Mouse (Mus musculus): ENCODE data around the gene Ftl1.

Ftl1 gene

DNA sequence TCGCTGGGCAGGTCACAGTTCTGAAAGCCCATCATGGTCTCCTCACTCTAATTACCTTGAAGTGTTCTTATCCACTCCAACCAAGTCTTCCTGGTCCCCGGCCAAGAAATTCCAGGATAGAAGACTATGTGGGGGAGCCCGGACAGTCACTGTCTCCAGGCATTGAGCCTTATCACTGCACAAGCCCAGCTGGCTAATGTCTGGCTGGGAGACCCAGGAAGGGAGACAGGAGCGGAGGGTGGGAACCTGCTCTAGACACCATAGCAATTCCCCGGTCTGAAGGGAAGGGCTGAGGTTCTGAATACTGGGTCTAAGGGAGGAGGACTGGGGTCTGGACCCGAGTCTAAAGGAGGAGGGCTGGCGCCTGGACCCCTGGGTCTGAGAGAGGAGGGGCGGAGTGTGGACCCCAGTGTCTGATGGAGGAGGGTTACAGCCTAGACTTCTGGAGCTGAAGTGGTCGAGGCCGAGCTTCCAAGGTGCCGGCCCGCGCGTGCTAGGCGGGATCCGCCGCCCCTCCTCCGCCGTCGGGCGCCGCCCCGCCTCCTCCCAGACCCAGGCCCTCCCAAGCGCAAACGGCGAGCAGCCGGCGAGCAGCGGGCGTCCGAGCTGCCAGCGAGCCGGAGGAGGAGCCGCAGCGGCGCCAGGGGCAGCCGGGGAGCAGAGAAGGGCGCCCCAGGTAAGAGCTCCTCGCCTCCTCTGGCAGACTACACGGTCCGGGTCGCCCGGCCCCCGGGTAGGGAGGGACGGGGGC lies 46.4 kb downstream of the Ftl1 start, which contains the start of gene Ntf5:
Gene Ntf5, plus strand, starts transcription at position 583 of the 751 bp plus-strand sequence.
- no peak for DNase-seq (ENCODE audit: low spot score in 2 of 2)

DNA sequence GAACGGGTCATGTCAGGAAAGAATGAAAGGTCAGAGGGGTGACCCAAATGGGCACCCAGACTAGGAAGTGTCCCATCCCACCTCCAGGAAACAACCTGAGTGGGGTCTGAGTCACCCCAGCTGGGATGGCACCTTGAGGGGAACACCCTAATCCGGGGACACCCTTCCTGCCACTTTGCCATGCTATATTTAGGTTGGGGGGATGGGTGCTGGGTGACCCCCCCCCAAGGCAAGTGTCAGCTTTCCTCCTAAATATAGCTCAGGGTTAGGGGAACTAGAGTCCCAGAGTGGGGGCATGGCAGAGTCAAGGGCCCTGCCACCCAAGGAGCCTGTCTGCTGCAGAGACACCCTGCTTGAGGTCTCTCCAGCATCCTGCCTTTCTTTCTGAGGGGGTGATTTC lies 47.3 kb downstream of the Ftl1 start:
- DNase-seq (ENCODE audit: low spot score in 2 of 2) = no peak

DNA sequence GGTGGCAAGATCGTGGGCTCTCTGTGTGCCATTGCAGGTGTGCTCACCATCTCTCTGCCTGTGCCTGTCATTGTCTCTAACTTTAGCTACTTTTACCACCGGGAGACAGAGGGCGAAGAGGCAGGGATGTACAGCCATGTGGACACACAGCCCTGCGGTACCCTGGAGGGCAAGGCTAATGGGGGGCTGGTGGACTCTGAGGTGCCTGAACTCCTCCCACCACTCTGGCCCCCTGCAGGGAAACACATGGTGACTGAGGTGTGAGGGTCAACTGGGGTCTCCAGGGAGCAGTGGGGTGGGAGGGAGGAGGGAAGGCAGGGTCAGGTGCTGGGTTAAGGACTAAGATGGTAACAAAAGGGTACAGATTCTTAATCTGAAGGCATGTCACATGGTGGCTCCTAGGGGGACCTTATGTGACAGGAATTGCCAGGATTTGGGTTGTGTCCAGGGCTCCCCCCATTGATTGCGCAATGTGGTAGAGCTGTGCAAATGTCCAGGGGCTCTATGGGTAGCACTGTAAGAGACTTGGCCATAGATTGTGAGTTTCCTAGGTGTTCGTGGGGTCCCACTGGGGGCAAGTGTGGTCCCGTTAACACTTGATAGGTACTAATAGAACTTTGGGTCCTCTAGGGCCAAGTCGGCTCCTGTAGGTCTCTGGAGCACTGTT lies 50.1 kb downstream of the Ftl1 start:
- DNase-seq (ENCODE audit: low spot score in 2 of 2) = peak in 1 of 2 experiments; percentile 23

DNA sequence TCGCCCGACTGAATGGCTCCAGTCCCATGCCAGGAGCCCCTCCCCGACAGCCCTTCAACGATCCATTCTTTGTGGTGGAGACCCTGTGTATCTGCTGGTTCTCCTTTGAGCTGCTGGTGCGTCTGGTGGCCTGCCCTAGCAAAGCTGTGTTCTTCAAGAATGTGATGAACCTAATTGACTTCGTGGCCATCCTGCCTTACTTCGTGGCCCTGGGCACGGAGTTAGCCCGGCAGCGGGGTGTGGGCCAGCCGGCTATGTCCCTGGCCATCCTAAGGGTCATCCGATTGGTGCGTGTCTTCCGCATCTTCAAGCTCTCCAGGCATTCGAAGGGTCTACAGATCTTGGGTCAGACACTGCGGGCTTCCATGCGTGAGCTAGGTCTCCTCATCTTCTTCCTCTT lies 50.7 kb downstream of the Ftl1 start:
- no peak for DNase-seq (ENCODE audit: low spot score in 2 of 2)

DNA sequence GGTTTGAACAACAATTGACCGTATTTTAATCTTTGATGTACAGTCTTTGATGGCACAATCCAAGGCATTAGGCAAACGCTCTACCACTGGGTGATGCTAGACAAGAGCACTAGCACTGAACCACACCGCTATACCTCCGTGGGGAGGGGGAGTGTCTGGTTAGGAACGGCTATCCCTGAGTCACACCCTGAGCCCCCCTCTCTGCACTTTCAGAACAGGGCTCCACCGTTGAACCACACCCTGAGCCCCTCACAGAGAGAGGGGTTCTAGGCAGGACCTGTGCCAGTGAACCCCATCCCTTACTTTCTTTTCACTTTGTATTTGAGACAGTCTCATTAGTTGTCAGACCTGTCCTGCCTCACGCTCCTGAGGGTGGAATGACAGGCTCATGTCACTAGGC lies 51.3 kb downstream of the Ftl1 start:
- no peak for DNase-seq (ENCODE audit: low spot score in 2 of 2)

Measured in right cerebral cortex, postnatal 10 days (tissue).